Mouse (Mus musculus) embryonic facial prominence, embryonic 14.5 days (tissue): ENCODE measurements around the gene Cald1. TPM values are rescaled to one million over a fixed set of nuclear protein-coding genes. Genes with fewer than 3 reads are reported as not detected.

Experiments
- ATAC-seq: fragments of 200-750 bp; cut with Nextera tagmentation; 2 replicates; pipeline ENCODE4 v1.8.0; 2017; ENCODE audit warnings: low read depth, moderate number of reproducible peaks, moderate TSS enrichment
- DNase-seq: peaks from one replicate; pipeline ENCODE4 v3.0.0-alpha.2; 2015; ENCODE audit warnings: low spot score
- H3K27ac ChIP-seq: fragments of 300-500 bp; sonication (generic); replicated peaks from 2 replicates; pipeline ENCODE4 v1.5.1; 2014; ENCODE audit warnings: low read depth, mild to moderate bottlenecking, low read length, moderate library complexity
- H3K27me3 ChIP-seq: fragments of 300-500 bp; sonication (generic); replicated peaks from 2 replicates; pipeline ENCODE4 v1.6.1; 2014; ENCODE audit warnings: low read length; ENCODE audit not compliant: control insufficient read depth, insufficient read depth
- H3K36me3 ChIP-seq: fragments of 300-500 bp; sonication (generic); 2 replicates; pipeline ENCODE4 v1.6.1; 2014; ENCODE audit warnings: low read length, mixed read lengths; ENCODE audit not compliant: control insufficient read depth, insufficient read depth
- H3K4me1 ChIP-seq: fragments of 300-500 bp; sonication (generic); 2 replicates; pipeline ENCODE4 v1.6.1; 2014; ENCODE audit warnings: antibody characterized with exemption, low read length; ENCODE audit not compliant: control insufficient read depth, insufficient read depth
- H3K4me2 ChIP-seq: fragments of 300-500 bp; sonication (generic); 2 replicates; pipeline ENCODE4 v1.6.1; 2014; ENCODE audit warnings: low read depth, mild to moderate bottlenecking, low read length, moderate library complexity, mixed read lengths
- H3K4me3 ChIP-seq: fragments of 300-500 bp; sonication (generic); 2 replicates; pipeline ENCODE4 v1.5.1; 2014; ENCODE audit warnings: low read depth, mild to moderate bottlenecking, low read length
- H3K9ac ChIP-seq: fragments of 300-500 bp; sonication (generic); 2 replicates; pipeline ENCODE4 v1.6.1; 2014; ENCODE audit warnings: low read depth, mild to moderate bottlenecking, low read length, moderate library complexity, mixed read lengths
- H3K9me3 ChIP-seq: fragments of 300-500 bp; sonication (generic); 2 replicates; pipeline ENCODE4 v1.6.1; 2016; ENCODE audit warnings: low read length; ENCODE audit not compliant: control insufficient read depth
- WGBS: fragments of 180-500 bp; shearing (Covaris S2); extraction: QIAGEN DNeasy Blood & Tissue Kit; methylation state at CpG from one replicate; pipeline ENCODE4 v1.1.7; 2014; 5-methylcytosine and 5-hydroxymethylcytosine counted together
- polyA plus RNA-seq: library from polyadenylated mRNA; unstranded; fragments of >200 nt; fragmentation: Nextera tagmentation; extraction: Ambion mirVana; gene quantifications from 2 replicates; pipeline ENCODE4 v1.2.1, GENCODE M21; 2014

The Cald1 gene
- polyA plus RNA-seq, 1 experiment from 2014 or later = 227 TPM

GRCm38 (mm10) chr6:34731007-34731406 is 132.7 kb downstream of the Cald1 start:
- peak overlapping the region; percentile 49 for H3K27ac ChIP-seq
- peaks cover 34% of the 10 kb centered on the region for H3K4me1 ChIP-seq
- WGBS = 67% methylated on average over 6 of the region's 6 CpGs
- H3K9me3 ChIP-seq = no peaks in the 10 kb centered on the region
- H3K4me3 ChIP-seq = no peak overlapping the region
- ATAC-seq = no peak
- H3K36me3 ChIP-seq = no peaks in the 10 kb centered on the region
- H3K9ac ChIP-seq = no peak overlapping the region
- no peak for DNase-seq
- no peak overlapping the region for H3K4me2 ChIP-seq
- H3K27me3 ChIP-seq = no peaks in the 10 kb centered on the region

GRCm38 (mm10) chr6:34731529-34731928 is 133.2 kb downstream of the Cald1 start:
- H3K4me1 ChIP-seq = peaks cover 31% of the 10 kb centered on the region
- H3K9me3 ChIP-seq = no peaks in the 10 kb centered on the region
- no peaks in the 10 kb centered on the region for H3K36me3 ChIP-seq
- H3K27ac ChIP-seq = peak overlapping the region; percentile 49
- H3K9ac ChIP-seq = no peak overlapping the region
- no peak for ATAC-seq
- DNase-seq = no peak
- no peak overlapping the region for H3K4me2 ChIP-seq
- no peak overlapping the region for H3K4me3 ChIP-seq
- no peaks in the 10 kb centered on the region for H3K27me3 ChIP-seq
- 46% methylated on average over 9 of the region's 9 CpGs for WGBS

GRCm38 (mm10) chr6:34734940-34735695 is 136.8 kb downstream of the Cald1 start:
- ATAC-seq (no peak), DNase-seq (peak; percentile 53)
- Histone ChIP-seq H3K9me3 (no peaks in the 10 kb centered on the region), H3K9ac (no peak overlapping the region), H3K27me3 (no peaks in the 10 kb centered on the region), H3K36me3 (no peaks in the 10 kb centered on the region), H3K4me3 (no peak overlapping the region), H3K4me2 (no peak overlapping the region), H3K27ac (peak overlapping the region; percentile 63), H3K4me1 (peaks cover 18% of the 10 kb centered on the region)
- WGBS = 66% methylated on average over 13 of the region's 13 CpGs

- no peak overlapping the region for H3K27ac ChIP-seq
- peaks cover 7% of the 10 kb centered on the region; the same call in 1 of the 2 replicates for H3K4me1 ChIP-seq
- DNase-seq (no peak), ATAC-seq (no peak)
- H3K9me3 ChIP-seq = no peaks in the 10 kb centered on the region
- no peak overlapping the region for H3K9ac ChIP-seq
- 67% methylated on average over 2 of the region's 2 CpGs for WGBS
- H3K36me3 ChIP-seq = peaks cover 7% of the 10 kb centered on the region
- no peaks in the 10 kb centered on the region for H3K27me3 ChIP-seq
- H3K4me2 ChIP-seq = no peak overlapping the region
- no peak overlapping the region for H3K4me3 ChIP-seq
Observed at GRCm38 (mm10) chr6:34736934-34737333, 138.6 kb downstream of the Cald1 start.

GRCm38 (mm10) chr6:34743946-34744345 is 145.6 kb downstream of the Cald1 start:
- peak; percentile 83 for ATAC-seq
- Histone ChIP-seq H3K27me3 (no peaks in the 10 kb centered on the region), H3K27ac (peak overlapping the region; percentile 71), H3K9me3 (no peaks in the 10 kb centered on the region), H3K4me3 (no peak overlapping the region), H3K4me1 (peaks cover 10% of the 10 kb centered on the region), H3K9ac (no peak overlapping the region), H3K36me3 (peaks cover 57% of the 10 kb centered on the region), H3K4me2 (no peak overlapping the region)
- WGBS = 45% methylated on average over 4 of the region's 4 CpGs
- DNase-seq = peak; percentile 80

GRCm38 (mm10) chr6:34747846-34748245 is 149.5 kb downstream of the Cald1 start:
- Histone ChIP-seq H3K4me3 (no peak overlapping the region), H3K4me2 (no peak overlapping the region), H3K9me3 (no peaks in the 10 kb centered on the region), H3K9ac (no peak overlapping the region), H3K36me3 (peaks cover 61% of the 10 kb centered on the region), H3K4me1 (peaks cover 7% of the 10 kb centered on the region), H3K27ac (no peak overlapping the region), H3K27me3 (no peaks in the 10 kb centered on the region)
- ATAC-seq (no peak), DNase-seq (no peak)
- 61% methylated on average over 6 of the region's 6 CpGs for WGBS

- H3K27me3 ChIP-seq = no peaks in the 10 kb centered on the region
- no peak overlapping the region for H3K9ac ChIP-seq
- H3K9me3 ChIP-seq = no peaks in the 10 kb centered on the region
- no peak overlapping the region for H3K4me3 ChIP-seq
- H3K4me1 ChIP-seq = peaks cover 4% of the 10 kb centered on the region
- H3K36me3 ChIP-seq = peaks cover 63% of the 10 kb centered on the region
- H3K4me2 ChIP-seq = no peak overlapping the region
- WGBS = 46% methylated on average over 11 of the region's 11 CpGs
- DNase-seq (no peak), ATAC-seq (no peak)
- no peak overlapping the region for H3K27ac ChIP-seq
Observed at GRCm38 (mm10) chr6:34748566-34748965, 150.3 kb downstream of the Cald1 start.

- peaks cover 3% of the 10 kb centered on the region for H3K4me1 ChIP-seq
- 81% methylated on average over 6 of the region's 6 CpGs for WGBS
- no peak overlapping the region for H3K4me3 ChIP-seq
- H3K27me3 ChIP-seq = no peaks in the 10 kb centered on the region
- no peak overlapping the region for H3K4me2 ChIP-seq
- no peaks in the 10 kb centered on the region for H3K9me3 ChIP-seq
- H3K27ac ChIP-seq = no peak overlapping the region
- no peak overlapping the region for H3K9ac ChIP-seq
- DNase-seq = no peak
- ATAC-seq = no peak
- H3K36me3 ChIP-seq = peaks cover 64% of the 10 kb centered on the region
Observed at GRCm38 (mm10) chr6:34749526-34749925, 151.2 kb downstream of the Cald1 start.
